Mouse (Mus musculus) ES-Bruce4 (cell line): ENCODE results near the gene Dscaml1.

Source experiments
- CTCF ChIP-seq: IDR thresholded peaks from one replicate; pipeline ENCODE4 v1.8.1; 2011; ENCODE audit warnings: low read depth, low read length
- POLR2A ChIP-seq: IDR thresholded peaks from one replicate; pipeline ENCODE4 v1.8.1; 2011; ENCODE audit warnings: low read length; ENCODE audit not compliant: insufficient read depth

GRCm38 (mm10) chr9:45550210-45550609, 123.8 kb downstream of the Dscaml1 start:
- no peak for TF ChIP-seq CTCF
- no peak for TF ChIP-seq POLR2A
